Mouse (Mus musculus): ENCODE data around the gene Kdm4d.
"Not testable (repeated sequence)": the region's sequence is repeated elsewhere in the genome, so short reads cannot be mapped to it uniquely, and the experiment has no call there.

The Kdm4d gene

DNA sequence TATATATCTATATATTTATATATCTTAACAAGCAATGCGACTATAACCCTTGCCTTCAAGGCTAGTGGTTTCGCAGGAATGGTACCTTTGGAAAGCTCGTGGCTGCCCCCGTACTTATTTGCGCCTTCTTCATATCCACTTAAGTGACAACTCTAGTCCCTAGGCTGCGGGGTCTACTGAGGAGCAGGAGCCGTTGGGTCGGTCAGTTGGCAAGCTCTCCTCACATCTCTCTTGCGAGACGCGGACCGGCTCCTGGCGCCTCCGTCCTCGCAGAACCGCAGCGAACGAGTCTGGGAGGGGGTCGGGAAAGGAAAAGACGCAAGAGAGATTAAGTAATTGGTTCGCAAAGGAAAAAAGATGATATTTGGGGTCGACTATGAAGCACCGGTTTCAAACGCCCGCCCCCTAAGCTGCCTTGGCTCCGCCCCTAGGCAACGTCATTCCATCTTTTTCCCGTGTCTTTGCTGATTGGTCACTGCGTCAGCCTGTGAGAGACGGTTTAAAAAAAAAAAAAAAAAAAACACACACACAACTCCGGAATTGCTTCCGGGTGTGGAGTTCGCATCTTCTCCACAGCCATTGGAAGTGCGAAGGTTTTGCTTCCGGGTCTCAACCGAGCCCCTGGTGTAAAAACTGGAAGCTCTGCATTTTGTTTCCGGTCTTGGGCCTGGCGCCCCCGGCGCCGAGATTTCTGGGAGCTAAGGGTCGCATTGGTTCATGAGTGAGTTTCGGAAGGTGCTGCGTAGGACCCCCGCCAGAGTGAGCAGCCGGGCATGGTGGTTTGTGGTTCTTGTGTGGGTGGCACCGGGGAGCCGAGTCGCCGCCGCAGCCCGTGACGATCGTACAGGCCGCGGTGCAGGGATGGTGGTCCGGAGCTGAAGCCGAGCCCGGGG, at the start of gene Kdm4d, which contains the start of gene Cwc15:
Gene Kdm4d, minus strand, starts transcription at position 460 of the 893 bp plus-strand sequence.
Gene Cwc15, plus strand, starts transcription at position 595 of the 893 bp plus-strand sequence.
- DNase-seq (ENCODE audit: extremely low read depth, low read depth, low spot score): peak; percentile 84

DNA sequence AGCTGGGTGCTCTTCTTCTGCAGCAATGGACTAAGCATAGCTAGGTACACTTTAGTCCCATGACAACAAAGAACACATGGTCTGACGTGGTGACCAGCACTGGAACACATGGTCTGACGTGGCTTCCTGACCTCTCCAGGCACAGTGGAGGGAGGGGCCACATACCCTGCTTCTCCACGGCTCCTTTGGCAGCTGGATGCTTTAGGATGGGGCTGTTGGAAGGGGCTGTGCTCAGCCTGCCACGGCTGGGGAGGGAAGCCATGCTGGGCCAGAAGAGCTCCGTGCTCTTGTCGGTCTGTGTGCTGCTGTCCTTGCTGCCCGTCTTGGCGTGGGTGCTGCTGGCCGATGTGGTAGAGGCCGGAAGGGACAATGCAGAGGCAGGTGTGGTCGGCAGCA, 48.1 kb upstream of the Kdm4d start:
- DNase-seq (ENCODE audit: extremely low read depth, low read depth, low spot score): no peak

DNA sequence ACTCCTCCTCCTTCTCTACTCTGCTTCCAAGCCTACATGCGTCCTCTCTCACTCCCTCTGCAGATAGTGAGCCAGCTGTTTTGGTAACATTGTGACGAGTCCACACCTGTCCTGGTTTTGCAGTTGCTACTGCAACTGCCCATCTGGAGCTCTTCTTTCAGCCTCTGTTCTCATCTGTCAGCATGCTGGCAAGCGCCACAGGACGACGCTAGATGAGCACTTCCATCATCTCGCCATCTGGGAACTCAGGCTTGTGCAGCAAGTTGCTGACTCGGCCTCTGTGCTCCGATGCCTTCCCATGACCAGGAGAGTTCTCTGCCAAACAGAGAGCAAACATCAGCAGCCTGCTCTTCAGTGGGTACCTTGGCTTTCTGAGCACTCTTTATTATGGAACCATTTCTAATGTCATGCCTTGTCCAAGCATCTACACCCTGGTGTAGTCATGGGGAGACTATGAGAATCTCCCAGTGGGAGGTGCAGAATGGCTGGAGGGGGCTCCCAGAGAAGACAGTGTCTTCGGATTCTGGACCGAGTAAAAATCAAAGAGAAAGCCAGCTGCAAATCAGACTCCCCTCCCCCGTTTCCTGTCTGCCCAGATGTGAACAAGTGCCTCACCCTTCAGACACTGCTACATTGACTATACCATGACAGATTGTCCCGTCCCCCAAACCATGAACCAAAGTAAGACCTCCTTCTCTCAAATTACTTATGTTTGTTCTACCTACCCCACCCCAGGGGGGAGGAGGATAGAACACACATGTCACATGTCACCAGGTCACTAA, 47.5 kb upstream of the Kdm4d start:
- DNase-seq (ENCODE audit: extremely low read depth, low read depth, low spot score): no peak

DNA sequence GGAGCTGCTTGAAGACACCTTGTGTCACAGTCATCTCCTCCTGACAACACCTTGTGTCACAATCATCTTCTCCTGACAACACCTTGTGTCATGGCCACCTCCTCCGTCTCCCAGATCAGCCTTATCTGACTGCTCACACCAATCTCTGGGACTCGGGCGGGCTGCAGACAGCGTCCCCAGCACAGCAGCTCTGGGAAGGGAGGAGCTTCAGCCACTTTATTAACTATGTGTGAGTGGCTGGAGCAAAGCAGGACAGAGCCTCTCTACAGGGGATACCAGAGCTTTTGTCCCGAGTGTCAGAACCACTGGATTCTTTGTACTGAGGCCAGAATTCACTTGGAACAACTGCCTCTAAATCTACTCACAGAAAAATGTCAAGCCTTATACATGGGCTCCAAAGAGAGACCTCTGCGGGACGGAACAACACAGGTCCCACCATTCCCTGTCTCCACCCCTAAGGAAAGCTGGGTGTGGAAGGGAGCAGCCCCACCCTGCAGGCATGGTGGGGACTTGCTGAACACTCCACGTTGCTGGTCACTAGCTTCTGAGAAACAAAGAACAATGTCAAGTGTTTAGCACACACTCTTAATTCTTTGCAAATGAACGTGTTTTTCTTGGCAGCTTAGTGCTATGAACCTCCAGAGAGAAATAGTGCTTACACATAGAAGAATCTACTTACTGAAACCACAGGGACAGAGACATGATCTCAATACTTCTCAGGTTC, 43.9 kb upstream of the Kdm4d start:
- DNase-seq (ENCODE audit: extremely low read depth, low read depth, low spot score): peak; percentile 21

DNA sequence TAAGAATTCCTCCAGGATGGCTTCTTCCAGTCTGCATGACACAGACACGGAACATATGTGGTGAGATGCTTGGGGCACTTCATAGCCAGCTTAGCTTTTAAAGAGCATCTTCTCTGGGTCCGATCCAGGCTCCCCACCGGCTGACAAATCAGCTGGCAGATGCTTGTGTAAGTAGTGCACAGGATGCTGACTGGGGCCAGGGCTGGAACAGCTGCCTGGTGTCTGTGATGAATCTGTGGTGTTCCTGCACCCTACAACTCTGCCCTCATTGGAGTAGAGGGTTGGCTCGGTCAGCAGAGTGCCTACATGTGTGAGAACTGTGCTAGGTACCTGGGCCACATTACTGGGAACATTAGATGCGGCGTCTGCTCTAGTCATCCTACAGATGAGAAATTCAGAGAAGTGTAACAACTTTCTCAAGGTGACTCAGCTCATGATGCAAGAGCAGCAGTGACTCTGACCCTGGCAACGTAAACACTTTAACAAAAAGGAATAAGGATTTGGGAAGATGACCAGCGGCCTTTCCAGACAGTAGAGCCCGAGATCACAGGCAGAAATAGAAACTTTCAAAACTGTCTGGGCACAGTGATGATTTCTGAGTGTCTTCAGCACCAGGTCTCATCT, 34.7 kb upstream of the Kdm4d start:
- no peak for DNase-seq (ENCODE audit: extremely low read depth, low read depth, low spot score)

DNA sequence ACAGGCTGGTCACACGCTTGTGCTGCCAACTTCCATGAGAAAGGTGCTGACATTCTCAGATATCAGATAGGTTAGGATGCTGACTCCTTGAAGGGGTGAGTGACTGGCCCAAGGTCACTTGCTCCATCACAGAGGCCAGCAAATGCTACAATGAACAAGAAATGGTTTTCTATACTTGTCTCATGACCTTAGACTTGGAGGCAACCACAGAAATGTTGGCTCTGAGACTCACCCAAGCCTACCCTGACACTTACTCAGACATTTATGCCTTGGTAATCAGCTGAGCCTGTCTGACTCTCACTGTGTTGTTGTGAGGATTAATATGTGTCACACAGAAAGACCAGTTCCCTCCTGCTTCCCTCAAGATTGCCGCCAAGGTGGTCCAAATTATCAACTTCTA, 33.4 kb upstream of the Kdm4d start:
- DNase-seq (ENCODE audit: extremely low read depth, low read depth, low spot score): no peak

DNA sequence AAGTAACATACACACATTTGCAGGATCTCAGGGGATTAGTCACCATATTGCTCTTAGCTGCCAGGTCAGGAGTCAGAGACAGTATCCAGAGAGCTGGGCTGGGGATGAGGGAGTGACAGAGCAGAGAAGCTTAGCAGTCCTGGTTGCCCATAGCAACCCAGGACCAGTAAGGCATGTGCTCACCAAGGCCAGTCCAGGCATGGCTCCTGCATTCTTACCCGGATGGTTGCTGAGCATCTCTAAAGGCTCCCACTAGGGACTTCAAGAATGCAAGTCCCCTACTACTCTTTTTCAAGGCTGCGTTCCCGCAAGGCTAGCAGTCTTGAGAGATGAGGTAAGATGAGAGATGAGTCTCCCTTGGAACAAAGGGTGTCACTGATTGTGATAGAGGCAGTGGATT, 32.0 kb upstream of the Kdm4d start:
- no peak for DNase-seq (ENCODE audit: extremely low read depth, low read depth, low spot score)

DNA sequence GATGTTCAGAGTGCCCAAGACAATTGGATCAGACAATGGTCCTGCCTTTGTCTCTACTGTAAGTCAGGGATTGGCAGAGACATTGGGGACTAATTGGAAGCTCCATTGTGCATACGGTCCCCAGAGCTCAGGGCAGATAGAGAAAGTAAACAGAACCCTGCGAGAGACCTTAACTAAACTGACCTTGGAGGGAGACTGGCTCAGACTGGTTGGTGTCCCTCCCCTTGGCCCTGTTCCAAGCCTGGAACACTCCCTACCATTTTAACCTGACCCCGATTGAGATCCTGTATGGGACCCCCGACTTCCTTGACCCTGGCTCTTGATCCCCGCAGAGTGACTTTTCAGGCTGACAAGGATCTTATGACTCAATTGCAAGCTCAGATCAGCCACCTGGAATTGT, 29.7 kb upstream of the Kdm4d start:
- DNase-seq (ENCODE audit: extremely low read depth, low read depth, low spot score): no peak

DNA sequence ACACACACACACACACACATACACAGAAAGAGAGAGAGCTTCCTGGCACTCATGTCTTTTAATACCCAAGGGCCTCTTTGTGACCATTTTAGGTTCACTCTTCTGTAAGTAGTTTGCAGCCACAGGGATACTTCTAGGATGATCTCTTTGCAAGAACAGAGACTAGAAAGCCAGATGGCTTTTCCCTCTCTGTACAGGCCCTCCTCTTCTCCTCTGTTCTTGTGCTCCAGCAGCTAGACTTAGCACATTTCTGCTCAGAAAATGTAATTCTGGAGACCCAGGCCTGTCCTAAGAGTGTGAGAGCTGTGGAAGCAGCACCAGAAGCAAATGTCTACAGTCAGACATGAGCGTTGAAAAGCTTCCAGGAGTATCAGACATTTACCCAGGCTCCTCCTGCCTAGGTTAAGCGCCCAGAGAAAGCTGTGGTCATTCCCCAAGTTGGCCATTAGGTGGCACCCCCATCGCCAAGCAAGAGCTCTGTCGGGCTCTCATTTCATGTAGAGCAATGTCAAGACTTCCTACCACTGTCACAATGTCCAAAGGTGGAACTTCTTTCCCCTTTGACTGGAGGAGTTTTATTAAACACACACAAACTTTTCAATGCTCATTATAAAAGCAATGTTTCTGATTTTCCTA, 23.2 kb upstream of the Kdm4d start:
- no peak for DNase-seq (ENCODE audit: extremely low read depth, low read depth, low spot score)

DNA sequence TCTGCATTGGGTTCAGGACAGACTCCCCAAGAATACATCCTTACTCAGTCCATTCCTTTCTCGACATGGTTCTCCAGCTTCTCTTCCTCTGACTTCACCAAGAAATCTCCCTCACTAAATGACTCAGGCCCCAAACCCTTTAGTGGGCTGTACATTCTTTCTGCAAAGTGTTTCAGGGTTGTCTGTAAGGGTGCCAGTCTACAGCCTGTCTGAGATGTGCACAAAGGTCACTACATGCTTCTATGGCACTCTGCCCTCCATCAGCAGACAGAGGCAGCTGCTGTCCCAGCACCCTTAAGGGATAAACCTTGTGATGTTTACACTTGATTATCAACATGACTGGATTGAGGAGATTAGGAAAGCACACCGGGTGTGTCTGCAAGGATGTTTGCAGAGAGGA, 21.4 kb upstream of the Kdm4d start:
- no peak for DNase-seq (ENCODE audit: extremely low read depth, low read depth, low spot score)

DNA sequence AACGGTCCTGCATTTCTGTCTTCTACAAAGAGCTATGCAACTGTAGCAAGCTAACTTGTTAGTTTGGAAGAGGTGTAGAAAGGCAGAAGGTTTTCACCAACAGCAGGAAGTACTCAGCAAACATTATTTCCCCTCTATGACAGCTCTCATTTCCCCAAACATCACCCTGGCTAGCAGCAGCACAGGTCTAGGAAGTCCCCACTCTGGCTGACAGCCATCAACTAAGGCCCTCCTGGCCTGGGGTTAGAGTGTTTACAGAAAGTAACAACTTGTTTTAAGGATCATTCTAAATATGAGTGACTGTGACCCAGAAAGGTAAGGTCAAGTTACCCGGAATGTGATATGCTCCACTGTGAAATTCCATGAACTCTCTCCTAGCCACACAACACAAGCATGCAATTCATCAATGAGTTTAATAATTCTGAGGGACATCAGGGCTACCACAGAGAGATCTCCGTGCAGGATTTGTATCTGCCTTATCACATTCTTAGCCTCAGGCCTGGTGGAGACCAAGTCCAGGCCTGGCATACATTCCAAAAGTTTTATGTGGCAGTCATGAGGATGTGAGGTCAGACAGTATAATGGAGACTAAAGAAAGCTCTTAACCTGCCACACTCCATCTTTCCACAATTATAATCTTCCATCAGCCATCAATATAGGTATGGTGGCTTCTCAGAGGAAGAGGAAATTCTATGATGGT, 20.8 kb upstream of the Kdm4d start:
- DNase-seq (ENCODE audit: extremely low read depth, low read depth, low spot score): no peak

DNA sequence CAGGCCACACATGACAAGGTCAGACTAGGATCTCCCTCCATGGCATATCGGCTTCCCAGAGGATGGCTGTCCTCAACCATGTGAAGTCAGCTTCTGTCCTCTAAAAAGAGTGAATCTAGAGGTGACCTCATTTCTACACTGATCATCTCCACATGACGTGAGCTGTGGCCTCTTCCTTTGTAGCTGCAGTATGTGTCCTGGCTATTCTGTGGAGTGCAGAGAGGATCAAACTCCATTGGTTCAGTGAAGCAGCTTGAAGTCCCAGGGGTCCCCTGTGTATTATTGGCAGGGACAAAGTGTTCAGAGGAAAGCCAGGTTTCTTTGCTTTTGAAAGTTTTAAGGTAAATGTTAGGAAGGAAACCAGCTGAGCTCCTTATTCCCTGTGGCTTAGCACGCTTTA, 17.8 kb upstream of the Kdm4d start:
- DNase-seq (ENCODE audit: extremely low read depth, low read depth, low spot score): no peak

DNA sequence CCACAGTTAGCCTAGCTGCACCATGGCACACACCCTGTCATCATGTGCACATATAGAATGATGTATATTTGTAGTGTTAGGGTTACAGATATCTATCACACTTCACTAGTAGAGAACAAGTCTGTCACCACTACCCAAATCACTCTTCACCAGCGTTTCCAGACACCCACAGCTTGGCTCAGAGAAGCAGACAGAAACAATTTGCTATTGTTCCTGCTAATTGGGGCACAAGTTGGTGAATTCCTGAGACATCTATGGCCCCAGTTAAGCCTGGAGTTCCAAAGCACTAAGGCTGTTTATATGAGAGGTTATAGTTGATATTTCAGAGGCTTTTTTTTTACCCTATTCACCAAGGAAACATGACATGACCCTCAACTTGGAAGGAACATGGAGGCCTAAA, 17.0 kb upstream of the Kdm4d start:
- DNase-seq (ENCODE audit: extremely low read depth, low read depth, low spot score): no peak

DNA sequence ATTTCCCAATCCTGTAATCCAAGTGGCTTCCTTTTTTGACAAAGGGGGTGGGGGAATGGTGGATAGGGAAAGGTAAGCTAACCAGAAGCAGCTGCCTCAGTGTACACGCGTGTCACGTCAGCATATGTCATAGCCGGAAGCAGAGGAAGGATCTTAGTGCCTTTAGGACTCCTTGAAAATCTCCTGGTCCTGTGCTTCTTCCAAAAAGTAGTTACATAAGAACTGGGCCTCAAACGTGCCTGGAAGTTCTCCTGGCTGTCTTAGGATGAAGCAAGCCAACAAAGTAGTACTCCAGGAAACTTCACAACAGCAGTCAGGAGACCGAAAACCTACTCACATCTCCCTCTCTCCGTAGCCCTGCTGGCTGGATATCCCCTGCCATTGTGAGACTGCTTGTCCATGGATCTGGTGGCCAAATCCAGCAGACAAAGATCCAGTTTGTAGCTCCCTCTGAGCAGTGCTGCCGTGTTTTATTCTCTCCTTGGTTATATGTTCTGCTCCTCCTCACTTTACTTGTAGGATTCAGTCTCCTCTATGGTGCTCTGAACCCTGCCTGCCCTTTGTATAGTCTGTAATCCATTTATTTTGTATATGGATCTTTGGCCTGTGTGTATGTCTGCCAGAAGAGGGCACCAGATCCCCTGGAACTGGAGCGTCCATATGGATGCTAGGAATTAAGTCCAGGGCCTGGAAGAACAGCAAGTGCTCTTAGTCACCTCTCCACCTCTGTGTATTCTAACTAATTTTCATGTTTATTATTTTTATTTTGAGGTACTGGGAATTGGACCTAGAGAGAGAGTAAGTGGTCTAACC, 12.6 kb upstream of the Kdm4d start:
- peak; percentile 33 for DNase-seq (ENCODE audit: extremely low read depth, low read depth, low spot score)

DNA sequence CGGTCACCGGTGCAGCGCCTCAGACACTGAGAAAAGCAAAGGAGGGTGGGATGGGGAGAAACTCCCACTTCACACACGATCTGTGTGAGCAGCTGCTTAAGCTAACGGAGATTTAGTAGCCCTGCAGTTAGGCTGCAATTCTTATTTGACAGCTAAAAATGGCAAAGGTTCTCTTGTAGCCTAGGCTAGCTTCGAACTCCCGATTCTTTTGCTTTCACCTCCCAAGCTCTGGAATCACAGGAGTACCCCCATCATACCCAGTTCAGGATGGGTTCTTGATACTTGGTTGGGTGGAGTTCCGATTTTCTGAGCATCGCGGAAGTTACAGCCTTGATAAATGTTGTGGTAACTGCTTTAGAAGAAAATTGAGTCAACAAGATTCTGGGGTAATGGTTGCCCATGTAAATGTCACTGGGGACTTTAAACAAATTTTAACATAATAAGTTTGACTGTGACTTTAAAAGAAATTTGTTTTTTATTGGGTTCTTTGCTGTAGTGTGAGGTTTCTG, 688 bp upstream of the Kdm4d start:
- DNase-seq (ENCODE audit: extremely low read depth, low read depth, low spot score): no peak

DNA sequence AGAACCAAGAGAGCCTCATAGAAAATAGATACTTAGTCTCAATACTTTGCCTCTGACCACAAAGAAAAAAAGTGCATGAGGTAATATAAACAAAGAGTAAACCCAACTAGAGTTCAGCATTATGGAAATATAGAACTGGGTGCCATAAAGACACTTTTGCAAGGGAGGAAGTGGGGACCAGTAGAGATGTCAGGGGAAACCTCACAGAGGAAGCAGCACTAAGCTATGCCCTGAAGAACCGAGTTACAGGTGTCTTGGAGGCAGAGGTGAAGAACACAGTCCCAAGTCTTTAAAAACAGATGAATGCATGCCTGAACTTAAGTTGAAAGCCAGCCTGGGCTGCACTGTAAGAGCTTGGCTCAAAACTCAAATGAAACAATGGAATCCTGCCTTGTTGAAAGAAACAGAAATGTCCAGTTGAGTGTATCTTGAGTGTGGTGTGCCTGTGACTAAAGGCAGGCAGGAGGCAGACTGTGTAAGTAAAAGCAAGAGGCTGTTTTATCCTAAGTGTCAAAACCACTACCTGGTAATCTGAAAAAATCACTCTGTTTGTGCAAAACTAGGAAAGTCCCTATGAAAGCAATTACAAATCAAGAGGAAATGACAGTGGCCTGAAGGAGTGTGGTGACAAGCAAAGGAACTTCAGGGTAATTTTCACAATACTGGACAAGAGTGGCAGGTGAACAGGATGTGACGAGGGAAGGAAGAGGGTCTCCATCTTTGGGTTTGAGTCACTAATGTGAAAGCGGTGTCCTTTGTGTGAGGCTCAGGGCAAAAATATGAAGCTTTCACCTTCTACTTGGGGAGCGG, 1.2 kb downstream of the Kdm4d start:
- no peak for DNase-seq (ENCODE audit: extremely low read depth, low read depth, low spot score)

DNA sequence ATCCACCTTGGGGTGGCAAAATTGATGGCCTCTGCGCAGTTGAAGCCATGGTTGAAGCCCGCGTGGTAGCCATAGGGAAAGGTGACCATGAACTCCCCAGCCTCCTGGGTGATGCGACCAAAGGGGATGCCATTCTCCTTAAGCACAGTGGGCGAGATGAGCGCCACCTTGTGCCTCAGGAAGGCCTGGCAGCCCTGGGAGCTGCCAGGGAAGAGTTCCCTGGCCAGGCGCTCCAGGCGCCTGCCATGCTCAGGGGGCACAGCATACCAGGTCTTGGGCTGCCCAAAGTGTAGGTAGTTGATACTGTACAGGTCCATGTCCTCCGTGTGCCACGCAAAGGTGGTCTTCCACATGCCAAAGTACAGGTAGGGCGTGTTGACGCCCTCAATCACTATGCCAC, 36.6 kb downstream of the Kdm4d start:
- DNase-seq (ENCODE audit: extremely low read depth, low read depth, low spot score): not testable (repeated sequence)

DNA sequence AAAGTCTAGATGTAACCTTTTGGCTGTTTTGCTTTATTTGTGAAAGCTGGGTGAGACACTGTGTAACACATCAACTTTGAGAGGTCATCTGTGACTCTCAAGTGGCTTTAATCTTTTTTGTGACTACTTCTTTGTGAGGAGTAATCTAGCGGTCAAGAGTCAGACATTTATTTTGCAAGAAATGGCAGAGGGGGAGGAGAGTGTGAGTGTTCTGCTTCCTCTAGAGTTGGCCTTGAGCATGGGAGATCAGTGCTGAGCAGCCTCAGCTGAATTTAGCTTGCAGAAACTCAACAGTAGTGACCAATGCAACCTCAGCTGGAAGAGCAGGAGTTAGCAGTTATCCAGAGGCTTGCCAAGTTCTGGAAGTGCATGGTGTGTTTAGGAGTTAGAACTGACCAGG, 37.7 kb downstream of the Kdm4d start:
- not testable (repeated sequence) for DNase-seq (ENCODE audit: extremely low read depth, low read depth, low spot score)

All from fat pad, adult 2 months (tissue).